Mouse (Mus musculus) heart, postnatal 14 days (tissue): ENCODE measurements around the gene Lsg1. TPM values are rescaled to one million over a fixed set of nuclear protein-coding genes. Genes with fewer than 3 reads are reported as not detected.

Experiments used
- DNase-seq, 2 experiments: peaks; one replicate each; pipeline ENCODE4 v3.0.0; 2021 to 2022
- intact Hi-C: fragments of 180-260 bp; cut with DNase I; formaldehyde crosslinking; loops from one replicate; pipeline ENCODE4 v1.15.1; 2025
- long read RNA-seq, 2 experiments: library from polyadenylated mRNA; stranded (forward); transcript quantifications; one replicate each; pipeline ENCODE4 v2.0.0; 2021
- total RNA-seq, 2 experiments: library from RNA; stranded (reverse); gene quantifications; 2 replicates each; pipeline ENCODE4 v1.2.3; 2021

Lsg1 gene
- 10 to 100 TPM; 18.0 to 18.6 TPM for total RNA-seq
- long read RNA-seq, experiment 1, transcript Lsg1-201 (14 exons, 3,180 nt) = major isoform, 30 of 35 reads
- long read RNA-seq, experiment 1, partial matches to known transcripts = 1 of 35 reads
- long read RNA-seq, experiment 1, other reads (novel, unspliced or antisense) = 4 of 35 reads
- long read RNA-seq, experiment 2, transcript Lsg1-201 (14 exons, 3,180 nt) = major isoform, 23 of 28 reads
- long read RNA-seq, experiment 2, partial matches to known transcripts = 3 of 28 reads
- long read RNA-seq, experiment 2, other reads (novel, unspliced or antisense) = 2 of 28 reads

- intact Hi-C loops = no loop called here
- DNase-seq = peak; percentile 84 to 89
Measured at GRCm38 (mm10) chr16:30587494-30588327, at the start of gene Lsg1. TSS of gene Lsg1 (minus strand) at chr16:30587592.

- intact Hi-C loops = no loop called here
- no peak for DNase-seq
Measured at GRCm38 (mm10) chr16:30633906-30634746, 46.7 kb upstream of the Lsg1 start.

GRCm38 (mm10) chr16:30629509-30629908 lies 42.1 kb upstream of the Lsg1 start:
- intact Hi-C loops = no loop called here
- no peak for DNase-seq

GRCm38 (mm10) chr16:30628401-30628800 lies 41.0 kb upstream of the Lsg1 start:
- intact Hi-C loops = no loop called here
- DNase-seq = no peak

- peak; percentile 17 to 30 for DNase-seq
- intact Hi-C loops = no loop called here
Measured at GRCm38 (mm10) chr16:30627586-30628337, 40.4 kb upstream of the Lsg1 start.

GRCm38 (mm10) chr16:30624640-30625039 lies 37.2 kb upstream of the Lsg1 start:
- DNase-seq = no peak
- intact Hi-C loops = no loop called here

- intact Hi-C loops = no loop called here
- DNase-seq = no peak
Measured at GRCm38 (mm10) chr16:30623645-30624044, 36.3 kb upstream of the Lsg1 start.

- intact Hi-C loops = no loop called here
- no peak for DNase-seq
Measured at GRCm38 (mm10) chr16:30616281-30616680, 28.9 kb upstream of the Lsg1 start.

GRCm38 (mm10) chr16:30614705-30615317 lies 27.4 kb upstream of the Lsg1 start:
- no peak for DNase-seq
- intact Hi-C loops = no loop called here

- DNase-seq = no peak
- intact Hi-C loops = no loop called here
Measured at GRCm38 (mm10) chr16:30614122-30614521, 26.7 kb upstream of the Lsg1 start.

GRCm38 (mm10) chr16:30613122-30613521 lies 25.7 kb upstream of the Lsg1 start:
- intact Hi-C loops = no loop called here
- no peak for DNase-seq

- intact Hi-C loops = no loop called here
Measured at GRCm38 (mm10) chr16:30611331-30611730, 23.9 kb upstream of the Lsg1 start.

GRCm38 (mm10) chr16:30607868-30608267 lies 20.5 kb upstream of the Lsg1 start:
- no peak for DNase-seq
- intact Hi-C loops = no loop called here

More at GRCm38 (mm10) chr16:30611331-30611730, 23.9 kb upstream of the Lsg1 start:
- no peak for DNase-seq

GRCm38 (mm10) chr16:30605528-30605927 lies 18.1 kb upstream of the Lsg1 start:
- DNase-seq = no peak
- intact Hi-C loops = loop anchor here (2.0 kb wide), 1 partner anchor 85 kb away; no protein-coding TSS in a partner anchor

- intact Hi-C loops = loop anchor here (2.0 kb wide), 1 partner anchor 86 kb away; no protein-coding TSS in a partner anchor
Measured at GRCm38 (mm10) chr16:30604807-30605137, 17.4 kb upstream of the Lsg1 start.

GRCm38 (mm10) chr16:30604061-30604806 lies 16.8 kb upstream of the Lsg1 start:
- intact Hi-C loops = loop anchor here (2.0 kb wide), 1 partner anchor 87 kb away; no protein-coding TSS in a partner anchor
- peak in 1 of 2 experiments; percentile 31 for DNase-seq

More at GRCm38 (mm10) chr16:30604807-30605137, 17.4 kb upstream of the Lsg1 start:
- DNase-seq = no peak

GRCm38 (mm10) chr16:30603531-30603842 lies 16.1 kb upstream of the Lsg1 start:
- peak; percentile 44 to 56 for DNase-seq
- intact Hi-C loops = loop anchor here (1.0 to 2.0 kb wide), 2 partner anchors 133 to 374 kb away; no protein-coding TSS in a partner anchor

GRCm38 (mm10) chr16:30602684-30603530 lies 15.5 kb upstream of the Lsg1 start:
- intact Hi-C loops = loop anchor here (1.0 to 2.0 kb wide), 2 partner anchors 134 to 374 kb away; no protein-coding TSS in a partner anchor
- no peak for DNase-seq
